8 mouse cellular contexts compared by ENCODE assay signal in genomic region chr9:35423265-35423664, GRCm38 (mm10). TPM values are rescaled to one million over a fixed set of nuclear protein-coding genes. Genes with fewer than 3 reads are reported as not detected.
DNase-seq lines count a peak whose midpoint lies in the region; ATAC-seq and TF ChIP-seq lines count a peak whose summit lies in the region.

No protein-coding gene starts in this region.

- no peaks in the 10 kb centered on the region for H3K27me3 ChIP-seq in embryonic facial prominence, embryonic 13.5 days
- no peaks in the 10 kb centered on the region for H3K27me3 ChIP-seq in limb, embryonic 10.5 days (ENCODE audit: low read depth, poor library complexity, severe bottlenecking)
- H3K27me3 ChIP-seq in stomach, postnatal 0 days (ENCODE audit: control insufficient read depth, insufficient read depth, low read length) = no peaks in the 10 kb centered on the region

- H3K36me3 ChIP-seq in embryonic facial prominence, embryonic 13.5 days = no peaks in the 10 kb centered on the region
- H3K36me3 ChIP-seq in limb, embryonic 10.5 days = no peaks in the 10 kb centered on the region
- H3K36me3 ChIP-seq in stomach, postnatal 0 days (ENCODE audit: control insufficient read depth, insufficient read depth, low read length) = no peaks in the 10 kb centered on the region

- H3K4me2 ChIP-seq in embryonic facial prominence, embryonic 13.5 days = peak overlapping the region; percentile 70
- H3K4me2 ChIP-seq in stomach, postnatal 0 days (replicated peaks; ENCODE audit: low read depth) = peak overlapping the region; percentile 38

- H3K4me3 ChIP-seq in layer of hippocampus, adult 2 months = peak overlapping the region; percentile 72
- H3K4me3 ChIP-seq in embryonic facial prominence, embryonic 13.5 days = peak overlapping the region; percentile 98
- H3K4me3 ChIP-seq in limb, embryonic 10.5 days = peak overlapping the region; percentile 98
- peak overlapping the region; percentile 23 for H3K4me3 ChIP-seq in stomach, postnatal 0 days (ENCODE audit: low read depth, low read length)

- 7% methylated on average over 4 of the region's 4 CpGs for WGBS in embryonic facial prominence, embryonic 13.5 days
- WGBS in limb, embryonic 10.5 days = 39% methylated on average over 4 of the region's 4 CpGs
- 24% methylated on average over 4 of the region's 4 CpGs for WGBS in stomach, postnatal 0 days

- no peak for ATAC-seq in embryonic facial prominence, embryonic 13.5 days (ENCODE audit: insufficient number of reproducible peaks, insufficient read depth, low FRiP score, low TSS enrichment, low read depth)
- no peak for ATAC-seq in stomach, postnatal 0 days (ENCODE audit: low FRiP score, low TSS enrichment)

- no peak for TF ChIP-seq CTCF in layer of hippocampus, adult 2 months (conservative IDR thresholded peaks at IDR 0.05)
- no peak for TF ChIP-seq CTCF in stomach, postnatal 0 days (IDR thresholded peaks at IDR 0.05; ENCODE audit: low read depth)

- H3K27ac ChIP-seq in layer of hippocampus, adult 2 months = peak overlapping the region; percentile 10; the same call in 1 of the 2 replicates
- H3K27ac ChIP-seq in embryonic facial prominence, embryonic 13.5 days = peak overlapping the region; percentile 74
- H3K27ac ChIP-seq in limb, embryonic 10.5 days = peak overlapping the region; percentile 99
- H3K27ac ChIP-seq in stomach, postnatal 0 days (replicated peaks) = no peak overlapping the region

- peaks cover 45% of the 10 kb centered on the region for H3K4me1 ChIP-seq in embryonic facial prominence, embryonic 13.5 days
- peaks cover 52% of the 10 kb centered on the region for H3K4me1 ChIP-seq in limb, embryonic 10.5 days
- 0 out of 2 replicates have a peak, but pooled peaks cover 5% of the 10 kb centered on the region for H3K4me1 ChIP-seq in stomach, postnatal 0 days (replicated peaks; ENCODE audit: control insufficient read depth, insufficient read depth)

- no peak for DNase-seq in layer of hippocampus, adult 2 months (ENCODE audit: low spot score in 2 of 2)
- DNase-seq in layer of hippocampus, postnatal 36 days = no peak
- DNase-seq in limb, embryonic 10.5 days (ENCODE audit: low spot score) = no peak
- peak; percentile 14 for DNase-seq in stomach, postnatal 0 days (ENCODE audit: low spot score)
- no peak for DNase-seq in gastrocnemius, postnatal 10 days
- no peak for DNase-seq in adipocyte (ENCODE audit: low spot score)
- DNase-seq in frontal cortex, postnatal 10 days (ENCODE audit: low spot score in 2 of 2) = no peak

- H3K9me3 ChIP-seq in embryonic facial prominence, embryonic 13.5 days = no peaks in the 10 kb centered on the region
- H3K9me3 ChIP-seq in limb, embryonic 10.5 days (replicated peaks) = no peaks in the 10 kb centered on the region
- no peaks in the 10 kb centered on the region for H3K9me3 ChIP-seq in stomach, postnatal 0 days (ENCODE audit: control insufficient read depth, low read length)

- TF ChIP-seq EP300 in stomach, postnatal 0 days (optimal IDR thresholded peaks at IDR 0.05) = no peak

- peak overlapping the region; percentile 72 for H3K9ac ChIP-seq in embryonic facial prominence, embryonic 13.5 days
- H3K9ac ChIP-seq in stomach, postnatal 0 days (ENCODE audit: low read length) = no peak overlapping the region

RNA-seq across cellular contexts. Expression of gene Cdon, which starts 2.3 kb away (rescaled TPM):
- total RNA-seq in layer of hippocampus, adult 2 months (2021) = 10 to 100 TPM; 11.3 to 14.2 TPM
- 10 to 100 TPM; 11.7 to 12.2 TPM for total RNA-seq in layer of hippocampus, postnatal 36 days (2021)
- 20.7 and 21.4 TPM in 2 replicates for polyA plus RNA-seq in embryonic facial prominence, embryonic 13.5 days (2015; fragmentation: Nextera tagmentation; extraction: Ambion mirVana)
- polyA plus RNA-seq in limb, embryonic 10.5 days (2016; fragmentation: Nextera tagmentation; extraction: Ambion mirVana) = 10.5 and 16.1 TPM in 2 replicates
- polyA plus RNA-seq in stomach, postnatal 0 days (2015; fragmentation: Nextera tagmentation; extraction: Ambion mirVana) = 2.5 and 2.7 TPM in 2 replicates
- total RNA-seq in gastrocnemius, postnatal 10 days (2021) = 10 to 100 TPM; 29.5 to 37.8 TPM

Comparison
In these comparisons a context has a peak if more than half of its experiments do, and no peak if none do; other contexts are left out.
1. H3K4me3 ChIP-seq: peak in every context shown above with its lines; median percentile 98 in embryonic facial prominence, embryonic 13.5 days; 98 in limb, embryonic 10.5 days; 72 in layer of hippocampus, adult 2 months; 23 in stomach, postnatal 0 days.